Mouse (Mus musculus) bone marrow, adult 2 months (tissue): ENCODE measurements around the gene Itgb2l.

ENCODE experiments used
- CTCF ChIP-seq: fragments of 200-500 bp; IDR thresholded peaks from 2 replicates; pipeline ENCODE4 v1.5.1; 2011; ENCODE audit warnings: low read length, control low read depth; ENCODE audit not compliant: control insufficient read depth, insufficient read depth
- POLR2A ChIP-seq: fragments of 200-500 bp; IDR thresholded peaks from 2 replicates; pipeline ENCODE4 v1.6.1; 2011; ENCODE audit warnings: low read depth, mild to moderate bottlenecking, control low read depth, low read length, borderline replicate concordance; ENCODE audit not compliant: control insufficient read depth

GRCm38 (mm10) chr16:96382496-96383181 lies 60.8 kb downstream of the Itgb2l start:
- TF ChIP-seq CTCF (no peak), POLR2A (no peak)
